Mouse (Mus musculus) myocyte (in vitro differentiated cells): Measurements from ENCODE around the gene Cpox.

ENCODE experiments used
- CEBPB ChIP-seq: IDR thresholded peaks from 2 replicates; pipeline ENCODE4 v1.6.1; 2011; ENCODE audit warnings: mild to moderate bottlenecking, moderate library complexity; ENCODE audit not compliant: poor library complexity, insufficient read depth, severe bottlenecking
- MYOD1 ChIP-seq, 3 experiments: IDR thresholded peaks; one replicate each; pipeline ENCODE4 v1.6.1; 2011; ENCODE audit warnings: control low read depth in 2 of 3, low read depth in 2 of 3, mild to moderate bottlenecking in 2 of 3, moderate library complexity in 1 of 3; ENCODE audit not compliant: insufficient read length in 2 of 3, control insufficient read depth in 1 of 3
- POLR2A ChIP-seq: IDR thresholded peaks from one replicate; pipeline ENCODE4 v1.6.1; 2011; ENCODE audit warnings: low read depth, mild to moderate bottlenecking, control low read depth, moderate library complexity; ENCODE audit not compliant: insufficient read length
- POLR2AphosphoS2 ChIP-seq: IDR thresholded peaks from one replicate; pipeline ENCODE4 v1.6.1; 2011; ENCODE audit warnings: low read depth, control low read depth; ENCODE audit not compliant: insufficient read length
- USF1 ChIP-seq: IDR thresholded peaks from one replicate; pipeline ENCODE4 v1.6.1; 2011; ENCODE audit warnings: low read depth, mild to moderate bottlenecking, control low read depth, moderate library complexity

GRCm38 (mm10) chr16:58662287-58662791, 7.8 kb upstream of the Cpox start:
- no peak for TF ChIP-seq POLR2A
- no peak for TF ChIP-seq USF1
- no peak for TF ChIP-seq MYOD1 (IDR thresholded peaks at IDR 0.05; ENCODE audit: control insufficient read depth in 1 of 3, insufficient read length in 2 of 3, low read depth in 2 of 3)
- no peak for TF ChIP-seq CEBPB
- TF ChIP-seq POLR2AphosphoS2, result no peak
